In genomic region chr11:106788775-106789459, GRCm38 (mm10) we compare ENCODE assay signal across 8 mouse cellular contexts. TPM values are rescaled to one million over a fixed set of nuclear protein-coding genes. Genes with fewer than 3 reads are reported as not detected.
DNase-seq lines count a peak whose midpoint lies in the region; ATAC-seq lines count a peak whose summit lies in the region.

Gene Ddx5, minus strand, starts transcription at chr11:106789185.
Gene Cep95, plus strand, starts transcription at chr11:106789252.

- under 1% methylated on average over 58 of the region's 58 CpGs for WGBS in heart, embryonic 12.5 days
- under 1% methylated on average over 58 of the region's 58 CpGs for WGBS in kidney, embryonic 16.5 days

- H3K36me3 ChIP-seq in heart, embryonic 12.5 days = peaks cover 48% of the 10 kb centered on the region
- peaks cover 27% of the 10 kb centered on the region for H3K36me3 ChIP-seq in kidney, embryonic 16.5 days (ENCODE audit: insufficient read depth, low read length)

- H3K27me3 ChIP-seq in heart, embryonic 12.5 days (replicated peaks) = no peaks in the 10 kb centered on the region
- no peaks in the 10 kb centered on the region for H3K27me3 ChIP-seq in kidney, embryonic 16.5 days (ENCODE audit: insufficient read depth, low read length)

- peak; percentile 65 for ATAC-seq in CD4-positive, CD25-positive, alpha-beta regulatory T cell, adult 4 months
- ATAC-seq in erythroid progenitor cell, adult 5-6 weeks (replicated peaks; ENCODE audit: low FRiP score, poor library complexity, severe bottlenecking) = peak; percentile 84
- peak; percentile 94 for ATAC-seq in heart, embryonic 12.5 days (ENCODE audit: insufficient number of reproducible peaks, low FRiP score)
- peak; percentile 91 for ATAC-seq in kidney, embryonic 16.5 days (ENCODE audit: low FRiP score, low TSS enrichment)

- peak; percentile 98 for DNase-seq in liver
- DNase-seq in monocyte, adult 2 months (ENCODE audit: low read depth in 1 of 2, low spot score in 2 of 2) = peak; percentile 96 to 99
- peak; percentile 97 for DNase-seq in spleen, postnatal 4 days (ENCODE audit: low spot score in 2 of 2)

- H3K4me1 ChIP-seq in brown adipose tissue, adult 24 weeks (ENCODE audit: control insufficient read depth, insufficient read depth, insufficient read length, low read length) = no peaks in the 10 kb centered on the region
- peaks cover 8% of the 10 kb centered on the region for H3K4me1 ChIP-seq in heart, embryonic 12.5 days (replicated peaks)
- H3K4me1 ChIP-seq in kidney, embryonic 16.5 days (ENCODE audit: insufficient read depth, low read length) = peaks cover 19% of the 10 kb centered on the region

- H3K9ac ChIP-seq in heart, embryonic 12.5 days = peak within 1 kb of the TSS; percentile 99
- peak within 1 kb of the TSS; percentile 99 for H3K9ac ChIP-seq in kidney, embryonic 16.5 days (replicated peaks; ENCODE audit: low read length)

- peak within 1 kb of the TSS; percentile 99 for H3K27ac ChIP-seq in brown adipose tissue, adult 24 weeks (replicated peaks; ENCODE audit: low read depth, low read length)
- peak within 1 kb of the TSS; percentile 99 for H3K27ac ChIP-seq in heart, embryonic 12.5 days (ENCODE audit: poor library complexity, severe bottlenecking)
- peak within 1 kb of the TSS; percentile 97 for H3K27ac ChIP-seq in kidney, embryonic 16.5 days (ENCODE audit: low read length)

- no peaks in the 10 kb centered on the region for H3K9me3 ChIP-seq in heart, embryonic 12.5 days (replicated peaks)
- H3K9me3 ChIP-seq in kidney, embryonic 16.5 days (ENCODE audit: low read length) = no peaks in the 10 kb centered on the region

- H3K4me3 ChIP-seq in brown adipose tissue, adult 24 weeks (ENCODE audit: insufficient read depth, low read depth, low read length) = peak within 1 kb of the TSS; percentile 98
- H3K4me3 ChIP-seq in heart, embryonic 12.5 days = peak within 1 kb of the TSS; percentile 98
- H3K4me3 ChIP-seq in kidney, embryonic 16.5 days (ENCODE audit: low read length) = peak within 1 kb of the TSS; percentile 95

- peak within 1 kb of the TSS; percentile 87 for H3K4me2 ChIP-seq in heart, embryonic 12.5 days
- peak within 1 kb of the TSS; percentile 93 for H3K4me2 ChIP-seq in kidney, embryonic 16.5 days (replicated peaks; ENCODE audit: low read depth, low read length)

RNA-seq across cellular contexts. Expression of gene Ddx5, which starts in this region (rescaled TPM):
- 100 to 1,000 TPM; 471 to 562 TPM for polyA plus RNA-seq in CD4-positive, CD25-positive, alpha-beta regulatory T cell, adult 4 months (2017; shearing (Covaris generic))
- polyA plus RNA-seq in brown adipose tissue, adult 24 weeks (2012; ENCODE audit: insufficient read depth, insufficient read length, missing spikeins) = 337 and 404 TPM in 2 replicates
- 493 and 595 TPM in 2 replicates for total RNA-seq in erythroid progenitor cell, adult 5-6 weeks (2015; ENCODE audit: low replicate concordance)
- total RNA-seq in erythroid progenitor cell, adult 5-6 weeks (2017; ENCODE audit: low replicate concordance) = 692 and 836 TPM in 2 replicates
- 243 and 248 TPM in 2 replicates for polyA plus RNA-seq in heart, embryonic 12.5 days (2016; fragmentation: Nextera tagmentation; extraction: Ambion mirVana)
- 369 and 372 TPM in 2 replicates for polyA plus RNA-seq in kidney, embryonic 16.5 days (2015; fragmentation: Nextera tagmentation; extraction: Ambion mirVana)

RNA-seq across cellular contexts. Expression of gene Cep95, which starts in this region (rescaled TPM):
- 10 to 100 TPM; 36.7 to 48.9 TPM for polyA plus RNA-seq in CD4-positive, CD25-positive, alpha-beta regulatory T cell, adult 4 months (2017; shearing (Covaris generic))
- 3.4 and 13.9 TPM in 2 replicates for polyA plus RNA-seq in brown adipose tissue, adult 24 weeks (2012; ENCODE audit: insufficient read depth, insufficient read length, missing spikeins)
- 60.8 and 66.3 TPM in 2 replicates for total RNA-seq in erythroid progenitor cell, adult 5-6 weeks (2015; ENCODE audit: low replicate concordance)
- 39.8 and 61.5 TPM in 2 replicates for total RNA-seq in erythroid progenitor cell, adult 5-6 weeks (2017; ENCODE audit: low replicate concordance)
- polyA plus RNA-seq in heart, embryonic 12.5 days (2016; fragmentation: Nextera tagmentation; extraction: Ambion mirVana) = 14.9 and 16.2 TPM in 2 replicates
- polyA plus RNA-seq in kidney, embryonic 16.5 days (2015; fragmentation: Nextera tagmentation; extraction: Ambion mirVana) = 21.9 and 24.4 TPM in 2 replicates

Comparison
In these comparisons a context has a peak if more than half of its experiments do, and no peak if none do; other contexts are left out.
1. Peak in every context shown above with its lines: DNase-seq, ATAC-seq, H3K4me3 ChIP-seq and H3K27ac ChIP-seq.